Mouse (Mus musculus): ENCODE data around the gene Hspe1.
"Not testable (repeated sequence)": the region's sequence is repeated elsewhere in the genome, so short reads cannot be mapped to it uniquely, and the experiment has no call there.

Hspe1 gene

DNA sequence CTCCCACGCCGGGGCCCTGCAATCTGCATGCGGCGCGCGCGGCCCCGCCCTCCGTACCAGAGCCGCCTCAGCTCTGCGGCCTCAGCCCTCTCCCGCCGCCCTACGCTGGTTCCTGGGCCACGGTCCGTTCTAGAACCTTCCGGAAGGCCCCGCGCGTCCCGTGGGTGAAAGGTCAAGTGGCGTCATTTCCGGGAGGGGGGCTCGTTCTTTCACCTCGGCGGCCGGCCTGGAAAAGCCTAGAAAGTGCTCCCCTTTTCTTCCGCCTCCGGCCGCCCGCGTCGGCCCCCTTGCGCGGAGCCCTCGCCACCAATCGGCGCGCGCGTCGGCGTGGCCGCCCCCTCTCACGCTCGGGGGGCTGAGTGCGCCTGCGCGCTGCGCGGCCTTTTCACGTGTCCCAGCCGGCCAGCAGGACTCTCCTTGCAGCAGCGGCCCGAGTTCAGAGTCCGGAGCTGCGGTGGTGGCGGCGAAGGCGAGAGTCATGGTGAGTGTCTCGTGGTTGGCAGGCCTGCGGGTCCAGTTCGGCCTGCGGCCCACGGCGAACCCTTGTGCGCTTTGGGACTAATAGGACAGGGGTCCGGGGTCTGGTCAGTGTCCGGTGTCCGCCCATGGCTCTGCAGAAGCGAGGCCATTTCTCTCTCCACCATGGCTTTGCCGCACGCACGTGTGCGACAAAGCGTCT is at the start of gene Hspe1, which contains the start of gene Hspd1:
Hspe1 (plus strand) TSS at position 201 of the 679 bp plus-strand sequence.
Hspd1 (minus strand) TSS at position 312 of the 679 bp plus-strand sequence.
- DNase-seq (ENCODE audit: low spot score) = peak; percentile 99

DNA sequence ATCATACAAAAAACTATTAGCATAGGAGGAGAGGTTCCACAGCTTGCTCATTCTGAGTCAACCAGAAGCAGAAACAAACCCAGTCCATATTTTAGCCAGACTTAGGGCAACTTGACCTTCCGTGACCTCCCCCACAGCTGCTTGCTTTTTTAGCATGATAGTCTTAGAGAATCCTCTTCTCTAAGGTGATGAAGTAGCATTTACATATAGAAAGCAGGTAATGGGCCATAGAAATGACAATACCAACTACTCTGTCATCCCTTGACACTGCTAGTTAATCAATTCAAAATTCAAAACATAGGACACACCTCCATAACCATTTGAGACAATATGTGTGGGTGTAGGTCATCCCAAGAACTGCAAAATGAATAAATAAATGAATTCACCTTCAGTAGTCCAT is 48.0 kb upstream of the Hspe1 start:
- DNase-seq (ENCODE audit: low spot score) = no peak

DNA sequence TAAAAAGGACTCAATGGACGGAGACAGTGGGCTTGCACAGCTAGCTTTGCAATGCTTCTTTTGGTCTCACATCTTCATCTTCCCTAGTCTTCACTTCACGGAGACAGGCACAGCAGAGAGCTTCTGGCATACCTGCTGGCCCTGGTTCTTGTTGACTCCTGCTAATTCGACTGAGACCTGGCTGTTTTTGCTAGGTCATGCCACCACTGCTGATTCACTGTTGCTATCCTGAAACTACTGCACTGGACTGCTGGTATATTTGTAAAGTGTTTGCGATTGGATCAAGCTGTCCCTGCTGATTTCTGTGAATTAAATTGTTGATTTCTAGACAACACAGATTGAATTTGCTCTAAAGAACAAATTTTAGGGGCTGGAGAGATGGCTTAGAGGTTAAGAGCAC is 46.2 kb upstream of the Hspe1 start:
- no peak for DNase-seq (ENCODE audit: low spot score)

DNA sequence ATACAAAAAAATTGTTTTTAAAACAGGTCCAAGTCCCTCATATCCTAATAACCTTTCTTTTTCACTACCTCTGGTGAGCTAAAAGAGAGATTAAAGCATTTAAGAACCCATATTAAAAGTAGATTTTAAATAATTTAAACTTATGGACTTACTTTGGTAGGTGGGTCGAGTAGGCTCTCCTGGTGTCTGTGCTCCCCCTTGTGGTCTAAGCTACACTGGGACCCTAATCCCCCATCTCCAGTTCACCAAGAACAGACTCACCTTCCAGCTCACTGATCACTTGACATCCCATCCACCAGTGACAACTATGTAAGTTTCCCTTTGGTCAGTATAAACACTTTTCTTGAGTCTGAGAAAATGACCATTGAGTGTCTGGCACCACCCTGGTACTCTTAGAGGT is 45.7 kb upstream of the Hspe1 start:
- DNase-seq (ENCODE audit: low spot score) = no peak

DNA sequence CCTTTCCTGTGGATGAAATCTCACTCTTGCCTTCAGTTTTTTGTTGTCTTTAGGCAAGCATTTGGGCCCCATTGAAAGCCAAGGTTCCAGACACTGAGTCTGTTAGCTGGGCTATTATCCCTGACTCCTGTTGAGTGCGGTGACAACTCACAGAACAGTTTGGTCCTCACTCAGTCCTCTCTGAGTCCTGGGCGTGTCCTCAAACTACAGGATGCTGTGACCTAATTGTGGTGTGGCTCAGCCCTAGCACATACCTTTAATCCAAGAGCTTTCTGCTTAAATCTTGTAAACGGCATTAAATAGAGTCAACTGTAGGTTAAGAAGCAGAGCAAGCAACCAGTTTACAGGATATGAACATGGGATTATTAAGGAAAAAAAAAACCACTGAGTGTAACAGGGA is 44.8 kb upstream of the Hspe1 start:
- DNase-seq (ENCODE audit: low spot score) = no peak

DNA sequence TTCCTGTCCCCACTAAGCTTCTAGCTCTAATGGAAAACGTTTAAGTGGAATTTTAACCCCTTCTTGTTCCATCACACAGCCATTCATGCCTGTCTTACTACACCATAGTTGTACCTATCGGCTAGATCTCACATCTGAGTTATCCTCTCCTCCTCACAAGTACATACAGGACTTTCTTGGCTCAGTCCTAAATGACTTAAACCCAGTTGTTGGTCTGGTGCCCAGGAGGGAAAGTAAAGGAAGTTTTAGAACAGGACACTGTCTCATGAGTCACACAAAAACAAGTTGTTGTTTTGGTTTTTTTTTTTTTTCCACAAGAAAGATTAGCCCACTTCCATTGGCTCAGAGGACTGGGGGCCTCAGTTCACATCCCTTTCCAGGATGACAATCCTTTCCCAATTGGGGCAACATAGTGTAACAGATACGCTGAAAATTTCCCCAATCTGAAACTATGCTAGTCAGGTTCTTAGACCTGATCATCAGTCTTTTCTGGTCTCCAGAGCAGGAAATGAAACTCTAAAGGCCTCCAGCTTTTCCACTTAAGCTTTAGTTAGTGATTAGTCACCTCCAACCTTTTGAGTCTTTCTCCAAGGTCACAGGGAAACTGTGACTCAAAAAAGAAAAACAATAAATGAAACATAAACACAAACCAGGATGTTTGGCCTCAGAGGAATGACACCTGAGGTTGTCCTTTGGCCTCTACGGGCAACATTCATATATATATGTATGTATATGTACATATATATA is 38.9 kb upstream of the Hspe1 start:
- DNase-seq (ENCODE audit: low spot score) = no peak

DNA sequence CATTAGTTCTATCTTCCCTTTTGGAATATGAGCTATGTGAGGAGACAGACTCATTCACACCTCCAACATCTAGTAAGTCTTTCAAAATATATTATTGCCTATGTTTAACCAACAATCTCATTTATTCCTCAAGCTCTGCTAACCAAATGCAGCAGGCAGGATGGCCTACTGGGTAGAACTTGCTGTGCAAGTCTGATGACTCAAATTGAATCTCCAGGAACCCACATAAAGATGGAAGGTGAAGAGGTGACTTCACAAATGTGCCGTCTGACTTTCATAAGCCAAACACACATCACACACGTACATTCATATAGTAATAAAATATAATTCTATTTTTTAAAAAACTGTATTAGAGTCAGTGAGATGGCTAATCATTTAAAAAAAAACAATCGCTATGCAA is 36.3 kb upstream of the Hspe1 start:
- no peak for DNase-seq (ENCODE audit: low spot score)

DNA sequence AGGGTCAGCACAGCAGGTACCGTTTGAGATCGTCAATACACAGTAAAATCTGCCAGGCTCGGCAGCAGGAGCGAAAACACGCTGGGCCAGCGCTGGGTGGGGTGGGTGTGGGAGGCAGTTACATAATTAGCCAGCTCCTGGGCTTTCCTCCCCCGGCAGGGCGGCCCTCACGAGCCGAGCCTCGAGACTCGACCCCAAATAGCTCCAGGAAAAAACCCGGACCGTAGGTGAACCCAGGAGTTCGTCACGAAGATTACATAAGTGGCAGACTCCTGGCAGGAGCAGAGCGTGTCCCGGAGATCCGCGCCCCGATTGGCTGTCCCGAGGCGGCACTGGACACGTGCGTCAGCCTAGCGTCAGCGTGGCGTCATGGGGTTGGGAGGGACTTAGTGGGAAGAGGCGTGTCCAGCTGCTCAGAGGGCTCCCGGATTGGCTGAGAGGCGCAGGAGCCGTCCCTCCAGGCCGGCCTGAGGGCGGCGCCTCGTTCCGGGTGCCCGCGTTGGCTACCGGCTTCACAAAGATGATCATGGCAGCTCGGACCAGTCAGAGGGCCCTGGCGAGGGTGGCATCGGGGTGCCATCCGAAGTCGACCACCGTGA is 35.5 kb upstream of the Hspe1 start, which contains the start of gene Coq10b:
Coq10b (plus strand) TSS at position 416 of the 599 bp plus-strand sequence.
- DNase-seq (ENCODE audit: low spot score) = peak; percentile 99

DNA sequence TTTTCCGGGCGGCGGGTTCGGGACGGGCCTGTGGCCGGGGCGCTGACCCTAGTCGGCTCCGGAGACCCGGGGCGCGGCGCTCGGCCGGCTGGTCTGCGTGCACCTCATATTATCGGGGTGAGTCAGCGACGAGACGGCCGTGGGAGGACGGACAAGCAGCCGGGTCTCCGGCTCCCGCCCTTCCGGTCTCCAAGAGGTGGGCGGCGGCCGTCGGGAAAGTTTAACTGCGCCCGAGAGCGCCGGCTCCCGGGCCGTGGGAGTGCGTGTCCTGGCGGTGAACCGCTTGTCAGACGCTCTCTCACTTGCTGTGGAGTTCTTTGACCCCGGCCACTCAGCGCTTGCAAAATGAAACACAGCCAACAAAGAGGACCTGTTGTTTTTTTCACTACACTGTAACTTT is 34.9 kb upstream of the Hspe1 start:
- DNase-seq (ENCODE audit: low spot score) = peak; percentile 89

DNA sequence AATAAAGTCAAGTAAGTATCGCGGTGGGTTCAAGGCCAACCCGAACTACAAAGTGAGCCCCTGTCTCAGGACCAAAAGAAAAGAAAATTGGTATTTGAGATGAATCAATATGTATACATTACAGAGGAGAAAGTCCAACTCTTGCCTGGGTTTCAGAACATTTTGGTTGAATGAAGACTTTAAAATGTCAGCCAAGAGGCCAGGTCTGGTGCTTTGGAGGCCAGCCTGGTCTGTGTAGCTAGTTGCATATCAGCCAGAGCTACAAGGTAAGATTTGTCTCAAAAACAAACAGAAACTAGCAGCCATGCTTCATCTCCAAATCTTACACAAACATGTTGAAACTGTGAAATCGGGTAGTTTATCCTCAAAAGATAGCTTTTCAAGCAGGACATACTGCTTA is 34.3 kb upstream of the Hspe1 start:
- DNase-seq (ENCODE audit: low spot score) = no peak

DNA sequence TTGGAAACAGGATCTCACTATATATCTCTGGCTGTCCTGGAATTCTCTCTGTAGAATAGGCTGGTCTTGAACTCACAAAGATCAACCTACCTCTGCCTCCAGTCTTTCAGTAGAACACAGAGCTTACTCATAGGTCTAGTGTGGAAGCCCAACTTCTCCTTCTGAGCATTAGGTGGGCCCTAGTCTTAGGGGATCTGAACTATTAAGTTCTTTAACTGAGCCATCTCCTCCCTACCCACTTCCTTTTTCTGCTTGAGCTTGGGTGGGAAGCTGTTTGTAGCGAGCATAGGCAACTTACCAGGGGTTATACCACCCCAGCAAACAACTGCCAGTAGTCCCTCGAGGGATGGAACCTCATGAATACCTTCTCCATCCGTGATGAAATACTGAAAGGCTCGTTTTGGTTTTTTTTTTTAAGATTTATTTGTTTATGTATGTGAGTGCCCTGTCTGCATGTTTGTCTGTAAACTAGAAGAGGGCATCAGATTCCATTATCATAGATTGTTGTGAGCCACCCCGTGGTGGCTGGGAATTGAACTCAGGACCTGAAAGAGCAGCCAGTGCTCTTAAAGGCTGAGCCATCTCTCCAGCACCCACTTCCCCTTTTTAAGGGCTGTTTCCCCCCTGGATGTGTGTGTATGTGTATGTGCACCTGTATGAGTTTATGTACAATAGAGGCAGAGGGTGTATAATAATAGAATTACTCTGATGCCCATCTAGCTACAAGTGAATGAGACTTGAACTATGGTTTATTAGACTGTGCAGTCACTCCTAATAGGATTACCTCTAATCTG is 32.4 kb upstream of the Hspe1 start:
- DNase-seq (ENCODE audit: low spot score) = no peak

DNA sequence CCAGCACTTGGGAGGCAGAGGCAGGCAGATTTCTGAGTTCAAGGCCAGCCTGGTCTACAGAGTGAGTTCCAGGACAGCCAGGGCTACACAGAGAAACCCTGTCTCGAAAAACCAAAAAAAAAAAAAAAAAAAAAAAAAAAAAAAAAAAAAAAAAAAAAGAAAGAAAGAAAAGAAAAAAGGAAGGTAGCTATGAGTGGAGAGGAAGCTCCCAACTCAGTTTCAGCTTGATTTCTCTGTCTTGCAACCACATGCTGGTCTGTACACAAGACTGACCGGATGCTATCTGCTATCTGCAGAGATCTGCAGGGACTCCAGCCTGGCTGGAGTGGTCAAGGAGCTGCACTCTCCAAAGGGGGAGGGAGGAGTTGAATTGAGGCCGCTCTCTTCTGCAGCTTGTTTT is 29.5 kb upstream of the Hspe1 start:
- not testable (repeated sequence) for DNase-seq (ENCODE audit: low spot score)

DNA sequence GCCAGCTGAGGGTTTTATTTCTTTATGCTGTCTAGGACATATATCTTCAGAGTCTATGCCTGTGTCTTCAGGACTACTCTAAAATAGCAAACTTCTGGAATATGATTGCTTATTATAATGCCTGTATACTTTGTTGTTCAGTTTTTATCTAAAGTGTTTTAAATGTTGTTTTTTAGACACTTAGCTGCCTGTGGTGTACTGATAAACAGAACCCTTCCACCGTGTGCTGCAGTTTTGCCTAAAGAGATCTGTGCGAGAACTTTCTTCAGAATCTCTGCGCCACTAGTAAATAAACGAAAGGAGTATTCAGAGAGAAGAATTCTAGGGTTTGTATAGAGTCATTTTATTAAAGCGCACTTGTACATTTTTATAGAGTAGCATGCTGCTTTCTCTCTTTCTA is 26.8 kb upstream of the Hspe1 start:
- DNase-seq (ENCODE audit: low spot score) = no peak

DNA sequence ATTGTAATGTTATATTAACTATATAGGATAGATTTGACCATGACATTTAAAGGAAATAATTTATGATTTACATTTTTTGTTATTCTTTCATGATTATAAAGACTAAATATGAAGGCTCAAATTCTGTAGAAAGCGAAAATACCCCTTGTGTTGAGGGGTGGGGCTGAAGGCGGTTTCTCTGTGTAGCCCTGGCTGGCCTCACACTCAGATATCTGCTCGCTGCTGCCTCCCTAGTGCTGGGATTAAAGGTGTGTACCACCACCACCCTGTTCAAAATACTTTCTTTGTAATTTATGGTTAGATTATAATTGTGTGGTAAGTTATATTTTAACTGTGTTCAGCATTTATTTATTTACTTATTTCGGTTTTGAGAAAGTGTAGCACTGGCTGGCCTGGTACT is 26.2 kb upstream of the Hspe1 start:
- no peak for DNase-seq (ENCODE audit: low spot score)

DNA sequence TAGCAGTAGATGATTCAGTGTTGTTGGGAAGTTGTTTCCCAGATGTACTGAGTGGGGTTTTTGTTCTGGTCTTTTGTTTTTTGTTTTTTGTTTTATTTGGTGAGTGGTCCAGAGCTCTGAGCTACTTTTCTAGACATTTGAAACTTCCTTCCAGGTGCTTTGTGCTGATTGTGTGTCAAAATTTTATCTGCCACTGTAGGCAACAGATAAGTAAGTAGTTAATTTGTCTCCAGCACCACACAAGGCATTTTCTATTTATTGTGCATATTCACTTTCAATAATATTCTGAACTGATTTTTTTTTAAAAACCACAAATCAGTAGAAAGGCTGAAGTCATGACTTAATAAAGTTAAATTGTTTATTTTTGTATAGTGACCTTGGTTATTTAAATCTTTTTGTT is 15.6 kb upstream of the Hspe1 start:
- DNase-seq (ENCODE audit: low spot score) = not testable (repeated sequence)

DNA sequence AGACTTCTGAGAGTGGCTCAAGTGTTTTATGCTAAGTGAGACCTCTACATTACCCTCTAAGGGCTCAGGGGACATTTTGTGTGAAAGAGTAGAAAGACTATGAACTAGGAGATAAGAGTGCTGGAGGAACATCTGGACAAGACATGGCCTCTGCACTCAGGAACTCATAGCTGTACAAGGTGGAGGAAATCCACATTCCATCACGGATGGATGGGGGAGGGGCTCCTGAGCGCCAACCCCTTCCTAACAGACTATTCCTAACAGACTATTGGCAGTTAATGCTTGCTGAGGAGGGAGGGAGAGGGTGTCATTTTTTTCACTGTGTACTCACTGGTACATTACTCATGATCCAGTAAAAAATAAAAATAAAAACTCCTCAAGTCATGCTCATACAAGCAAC is 13.2 kb upstream of the Hspe1 start:
- no peak for DNase-seq (ENCODE audit: low spot score)

DNA sequence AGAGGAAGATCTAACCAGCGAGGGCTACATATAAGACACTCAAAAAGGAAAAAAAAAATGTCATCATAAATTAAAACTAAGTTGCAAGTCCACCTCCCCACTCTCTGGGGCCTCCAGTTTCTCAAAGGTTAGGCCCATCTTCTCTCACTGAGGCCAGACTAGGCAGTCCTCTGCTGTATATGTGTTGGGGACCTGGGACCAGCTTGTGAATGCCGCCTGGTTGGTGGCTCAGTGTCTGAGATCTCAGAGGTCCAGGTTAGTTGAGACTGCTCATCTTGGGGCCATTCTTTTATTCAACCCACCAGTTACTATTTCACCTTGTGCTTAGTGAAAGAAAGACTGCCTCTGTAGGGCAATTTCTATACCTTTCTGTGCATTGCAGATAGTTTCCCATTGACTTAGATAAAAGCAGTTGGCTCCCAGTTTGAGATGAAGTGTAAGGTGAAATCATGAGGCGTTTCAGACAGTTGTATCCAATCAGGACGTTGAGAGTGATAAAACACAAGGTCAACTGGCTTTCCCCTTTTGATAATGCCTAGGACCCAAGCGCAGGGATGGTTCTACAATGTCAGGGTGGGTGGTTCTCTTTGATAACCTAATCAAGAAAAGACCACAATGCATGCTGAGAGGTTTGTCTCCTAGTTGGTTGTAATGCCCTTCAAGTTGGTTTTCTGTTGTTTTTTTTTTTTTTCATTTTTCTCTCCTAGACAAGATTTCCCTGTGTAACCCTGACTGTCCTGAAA is 12.1 kb upstream of the Hspe1 start:
- no peak for DNase-seq (ENCODE audit: low spot score)

DNA sequence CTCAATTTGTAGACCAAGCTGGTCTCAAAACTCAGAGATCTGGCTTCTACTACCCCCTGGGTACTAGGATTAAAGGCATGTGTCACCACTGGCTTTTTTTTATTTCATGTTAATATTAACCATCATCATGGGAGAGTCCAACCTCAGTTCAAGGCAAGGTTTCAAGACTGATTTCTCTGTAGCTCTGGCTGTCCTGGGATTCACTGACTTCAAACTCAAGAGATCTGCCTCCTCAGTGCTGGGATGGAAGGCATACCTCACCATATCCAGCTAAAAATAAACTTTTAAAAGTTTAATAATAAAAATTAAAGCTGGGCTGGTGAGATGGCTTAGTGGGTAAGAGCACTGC is 11.6 kb upstream of the Hspe1 start:
- no peak for DNase-seq (ENCODE audit: low spot score)

DNA sequence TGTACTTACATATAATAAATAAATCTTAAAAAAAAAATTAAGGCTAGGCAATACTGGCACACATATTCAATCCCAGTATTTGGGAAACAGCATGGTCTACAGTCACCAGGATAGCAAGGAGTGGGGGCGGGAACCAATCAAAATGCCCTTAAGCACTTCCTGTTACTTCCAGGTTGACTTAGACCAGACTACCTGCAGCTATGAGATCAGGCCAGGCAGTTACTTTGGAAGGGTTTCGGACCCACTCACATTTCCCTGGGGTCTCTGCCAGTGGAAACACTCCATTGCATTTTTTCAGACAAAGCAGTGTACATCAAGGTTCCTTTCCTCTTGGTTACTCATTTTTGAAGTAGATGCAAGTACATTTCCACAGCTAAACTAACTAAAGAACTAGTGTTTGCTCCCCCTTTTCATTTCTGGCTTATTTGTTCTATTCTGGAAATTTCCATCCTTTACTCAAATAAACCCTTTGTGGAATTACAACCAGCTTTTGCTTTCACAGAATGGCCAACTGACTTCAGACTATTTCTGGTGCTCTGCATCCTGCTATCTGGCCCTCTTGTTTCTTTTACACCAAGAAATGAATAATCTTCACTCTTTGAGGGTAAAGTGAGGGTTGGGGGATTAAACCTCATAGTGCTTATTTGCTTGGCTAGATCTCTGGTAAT is 10.9 kb upstream of the Hspe1 start:
- DNase-seq (ENCODE audit: low spot score) = no peak

DNA sequence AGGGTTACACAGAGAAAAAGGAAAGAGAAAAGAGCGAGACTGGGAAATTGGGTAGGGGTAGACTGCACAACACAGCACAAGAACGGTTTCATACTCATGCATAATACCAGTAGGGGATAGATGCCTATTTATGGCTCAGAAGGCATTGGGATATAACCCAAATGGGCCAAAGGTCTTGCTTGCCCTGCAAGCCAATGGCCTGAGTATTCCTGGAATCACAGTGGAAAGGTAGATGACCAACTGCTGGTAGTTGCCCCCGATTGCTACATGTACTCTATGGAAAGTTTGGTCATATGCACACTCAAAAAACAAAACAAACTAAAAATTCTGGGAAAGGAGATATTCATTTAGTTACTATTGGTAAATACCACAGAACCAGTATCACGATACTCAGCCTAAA is 8.3 kb upstream of the Hspe1 start:
- no peak for DNase-seq (ENCODE audit: low spot score)

DNA sequence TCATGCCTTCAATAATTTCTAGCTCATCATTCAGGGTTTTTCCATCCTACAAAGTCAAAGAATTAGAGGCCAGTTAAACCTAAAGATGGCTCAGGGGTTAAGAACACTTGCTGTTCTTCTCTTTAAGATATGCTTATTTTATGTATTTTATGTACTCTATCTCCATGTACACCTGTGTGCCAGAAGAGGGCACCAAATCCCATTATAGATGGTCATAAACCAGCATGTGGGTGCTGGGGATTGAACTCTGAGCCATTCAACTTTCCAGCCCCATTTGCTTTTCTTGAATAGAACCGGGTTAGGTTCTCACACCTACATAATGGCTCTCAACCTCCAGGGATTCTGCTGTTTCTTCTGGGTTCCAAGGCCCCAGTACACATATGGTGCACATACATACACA is 5.8 kb upstream of the Hspe1 start:
- DNase-seq (ENCODE audit: low spot score) = no peak

Measured in urinary bladder, postnatal 14 days (tissue).